Mouse (Mus musculus): ENCODE measurements around the gene Tmbim1. TPM values are rescaled to one million over a fixed set of nuclear protein-coding genes. Genes with fewer than 3 reads are reported as not detected.
"Not testable (repeated sequence)": the region's sequence is repeated elsewhere in the genome, so short reads cannot be mapped to it uniquely, and the experiment has no call there.

Tmbim1 gene
- polyA plus RNA-seq, 1 experiment from 2014 or later: 29.2 TPM

GRCm38 (mm10) chr1:74286869-74287607, 18.4 kb downstream of the Tmbim1 start:
- H3K27ac ChIP-seq (ENCODE audit: low read depth, low read length); H3K9me3 ChIP-seq (replicated peaks; ENCODE audit: control insufficient read depth, low read length); H3K27me3 ChIP-seq (ENCODE audit: control insufficient read depth, insufficient read depth, low read length); H3K4me3 ChIP-seq (ENCODE audit: low read depth, low read length); H3K36me3 ChIP-seq (ENCODE audit: control insufficient read depth, insufficient read depth, low read length); ATAC-seq (replicated peaks; ENCODE audit: insufficient number of reproducible peaks, low FRiP score, low TSS enrichment); H3K9ac ChIP-seq (ENCODE audit: low read depth, low read length); H3K4me2 ChIP-seq: not testable (repeated sequence)
- 59% methylated on average over 15 of the region's 17 CpGs for WGBS (ENCODE audit: insufficient replicate concordance)
- peaks cover 41% of the 10 kb centered on the region for H3K4me1 ChIP-seq (ENCODE audit: control insufficient read depth, insufficient read depth, low read length)

- ATAC-seq (replicated peaks; ENCODE audit: insufficient number of reproducible peaks, low FRiP score, low TSS enrichment): no peak
- Histone ChIP-seq H3K4me2 (peak overlapping the region; percentile 68), H3K9me3 (replicated peaks; ENCODE audit: control insufficient read depth, low read length) (no peaks in the 10 kb centered on the region), H3K36me3 (ENCODE audit: control insufficient read depth, insufficient read depth, low read length) (peaks cover 13% of the 10 kb centered on the region), H3K9ac (ENCODE audit: low read depth, low read length) (peak overlapping the region; percentile 82), H3K27me3 (ENCODE audit: control insufficient read depth, insufficient read depth, low read length) (no peaks in the 10 kb centered on the region), H3K4me1 (ENCODE audit: control insufficient read depth, insufficient read depth, low read length) (peaks cover 30% of the 10 kb centered on the region), H3K27ac (ENCODE audit: low read depth, low read length) (no peak overlapping the region), H3K4me3 (ENCODE audit: low read depth, low read length) (peak overlapping the region; percentile 76)
- WGBS (ENCODE audit: insufficient replicate concordance): 4% methylated on average over 23 of the region's 23 CpGs
Observed at GRCm38 (mm10) chr1:74285212-74286010, 20.0 kb downstream of the Tmbim1 start.

GRCm38 (mm10) chr1:74284543-74285160, 20.8 kb downstream of the Tmbim1 start, which contains the start of the genes Aamp and Pnkd:
TSS of gene Aamp (minus strand) at chr1:74284738.
TSS of gene Pnkd (plus strand) at chr1:74284930.
- WGBS (ENCODE audit: insufficient replicate concordance): under 1% methylated on average over 56 of the region's 56 CpGs
- Histone ChIP-seq H3K9ac (ENCODE audit: low read depth, low read length) (peak within 1 kb of the TSS; percentile 84), H3K27me3 (ENCODE audit: control insufficient read depth, insufficient read depth, low read length) (no peaks in the 10 kb centered on the region), H3K4me1 (ENCODE audit: control insufficient read depth, insufficient read depth, low read length) (peaks cover 23% of the 10 kb centered on the region), H3K27ac (ENCODE audit: low read depth, low read length) (peak within 1 kb of the TSS; percentile 66), H3K4me3 (ENCODE audit: low read depth, low read length) (peak within 1 kb of the TSS; percentile 86), H3K4me2 (peak within 1 kb of the TSS; percentile 86), H3K36me3 (ENCODE audit: control insufficient read depth, insufficient read depth, low read length) (peaks cover 19% of the 10 kb centered on the region), H3K9me3 (replicated peaks; ENCODE audit: control insufficient read depth, low read length) (no peaks in the 10 kb centered on the region)
- peak; percentile 96 for ATAC-seq (replicated peaks; ENCODE audit: insufficient number of reproducible peaks, low FRiP score, low TSS enrichment)

GRCm38 (mm10) chr1:74283686-74284463, 21.5 kb downstream of the Tmbim1 start:
- peak overlapping the region; percentile 84 for H3K9ac ChIP-seq (ENCODE audit: low read depth, low read length)
- peak overlapping the region; percentile 86 for H3K4me2 ChIP-seq
- no peaks in the 10 kb centered on the region for H3K9me3 ChIP-seq (replicated peaks; ENCODE audit: control insufficient read depth, low read length)
- peak; percentile 47 for ATAC-seq (replicated peaks; ENCODE audit: insufficient number of reproducible peaks, low FRiP score, low TSS enrichment)
- peak overlapping the region; percentile 66 for H3K27ac ChIP-seq (ENCODE audit: low read depth, low read length)
- peak overlapping the region; percentile 86 for H3K4me3 ChIP-seq (ENCODE audit: low read depth, low read length)
- H3K27me3 ChIP-seq (ENCODE audit: control insufficient read depth, insufficient read depth, low read length): no peaks in the 10 kb centered on the region
- H3K4me1 ChIP-seq (ENCODE audit: control insufficient read depth, insufficient read depth, low read length): peaks cover 15% of the 10 kb centered on the region
- WGBS (ENCODE audit: insufficient replicate concordance): 12% methylated on average over 15 of the region's 15 CpGs
- H3K36me3 ChIP-seq (ENCODE audit: control insufficient read depth, insufficient read depth, low read length): peaks cover 24% of the 10 kb centered on the region

GRCm38 (mm10) chr1:74282896-74283625, 22.4 kb downstream of the Tmbim1 start:
- Histone ChIP-seq H3K27ac (ENCODE audit: low read depth, low read length) (no peak overlapping the region), H3K9me3 (replicated peaks; ENCODE audit: control insufficient read depth, low read length) (no peaks in the 10 kb centered on the region), H3K9ac (ENCODE audit: low read depth, low read length) (no peak overlapping the region), H3K4me3 (ENCODE audit: low read depth, low read length) (no peak overlapping the region), H3K27me3 (ENCODE audit: control insufficient read depth, insufficient read depth, low read length) (no peaks in the 10 kb centered on the region), H3K4me1 (ENCODE audit: control insufficient read depth, insufficient read depth, low read length) (peaks cover 10% of the 10 kb centered on the region), H3K36me3 (ENCODE audit: control insufficient read depth, insufficient read depth, low read length) (peaks cover 24% of the 10 kb centered on the region), H3K4me2 (no peak overlapping the region)
- ATAC-seq (replicated peaks; ENCODE audit: insufficient number of reproducible peaks, low FRiP score, low TSS enrichment): no peak
- WGBS (ENCODE audit: insufficient replicate concordance): 84% methylated on average over 10 of the region's 10 CpGs

GRCm38 (mm10) chr1:74281886-74282285, 23.5 kb downstream of the Tmbim1 start:
- 97% methylated on average over 8 of the region's 8 CpGs for WGBS (ENCODE audit: insufficient replicate concordance)
- peaks cover 19% of the 10 kb centered on the region for H3K4me1 ChIP-seq (ENCODE audit: control insufficient read depth, insufficient read depth, low read length)
- H3K9me3 ChIP-seq (replicated peaks; ENCODE audit: control insufficient read depth, low read length): no peaks in the 10 kb centered on the region
- H3K9ac ChIP-seq (ENCODE audit: low read depth, low read length): no peak overlapping the region
- ATAC-seq (replicated peaks; ENCODE audit: insufficient number of reproducible peaks, low FRiP score, low TSS enrichment): no peak
- H3K27me3 ChIP-seq (ENCODE audit: control insufficient read depth, insufficient read depth, low read length): no peaks in the 10 kb centered on the region
- H3K4me2 ChIP-seq: no peak overlapping the region
- no peak overlapping the region for H3K27ac ChIP-seq (ENCODE audit: low read depth, low read length)
- H3K4me3 ChIP-seq (ENCODE audit: low read depth, low read length): no peak overlapping the region
- H3K36me3 ChIP-seq (ENCODE audit: control insufficient read depth, insufficient read depth, low read length): peaks cover 24% of the 10 kb centered on the region

GRCm38 (mm10) chr1:74281372-74281771, 24.1 kb downstream of the Tmbim1 start:
- H3K4me3 ChIP-seq (ENCODE audit: low read depth, low read length): no peak overlapping the region
- H3K27ac ChIP-seq (ENCODE audit: low read depth, low read length): no peak overlapping the region
- no peak overlapping the region for H3K4me2 ChIP-seq
- H3K36me3 ChIP-seq (ENCODE audit: control insufficient read depth, insufficient read depth, low read length): peaks cover 24% of the 10 kb centered on the region
- no peak for ATAC-seq (replicated peaks; ENCODE audit: insufficient number of reproducible peaks, low FRiP score, low TSS enrichment)
- H3K27me3 ChIP-seq (ENCODE audit: control insufficient read depth, insufficient read depth, low read length): no peaks in the 10 kb centered on the region
- no peaks in the 10 kb centered on the region for H3K9me3 ChIP-seq (replicated peaks; ENCODE audit: control insufficient read depth, low read length)
- 74% methylated on average over 2 of the region's 2 CpGs for WGBS (ENCODE audit: insufficient replicate concordance)
- peaks cover 24% of the 10 kb centered on the region for H3K4me1 ChIP-seq (ENCODE audit: control insufficient read depth, insufficient read depth, low read length)
- no peak overlapping the region for H3K9ac ChIP-seq (ENCODE audit: low read depth, low read length)

Measured in heart, embryonic 11.5 days (tissue).